Mouse (Mus musculus) lung, adult 2 months (tissue): Measurements from ENCODE around the gene Glo1. TPM values are rescaled to one million over a fixed set of nuclear protein-coding genes. Genes with fewer than 3 reads are reported as not detected.
"Not testable (repeated sequence)": the region's sequence is repeated elsewhere in the genome, so short reads cannot be mapped to it uniquely, and the experiment has no call there.

ENCODE experiments used
- DNase-seq: peaks from one replicate; pipeline ENCODE4 v3.0.0; 2022
- H3K4me1 ChIP-seq: fragments of 200-500 bp; 2 replicates; pipeline ENCODE4 v1.6.1; 2011; ENCODE audit warnings: low read length; ENCODE audit not compliant: control insufficient read depth, insufficient read depth
- H3K4me3 ChIP-seq: fragments of 200-500 bp; replicated peaks from 2 replicates; pipeline ENCODE3; 2011; ENCODE audit warnings: low read depth, mild to moderate bottlenecking, control low read depth, low read length; ENCODE audit errors: extremely low read depth
- CTCF ChIP-seq: fragments of 200-500 bp; IDR thresholded peaks from 2 replicates; pipeline ENCODE4 v1.5.1; 2011; ENCODE audit warnings: mild to moderate bottlenecking, low read length, control low read depth; ENCODE audit not compliant: insufficient read depth
- POLR2A ChIP-seq: fragments of 200-500 bp; IDR thresholded peaks from 2 replicates; pipeline ENCODE4 v1.6.1; 2011; ENCODE audit warnings: low read depth, mild to moderate bottlenecking, control low read depth, low read length, borderline replicate concordance; ENCODE audit errors: extremely low read depth
- WGBS: fragments of 180-500 bp; shearing (Covaris S2); methylation state at CpG from one replicate; pipeline ENCODE4 v1.1.7; 2018; 5-methylcytosine and 5-hydroxymethylcytosine counted together
- polyA plus RNA-seq: library from polyadenylated mRNA; depleted of rRNA; stranded (reverse); fragments of >200 nt; gene quantifications from 2 replicates; pipeline ENCODE4 v1.2.3, GENCODE M21; 2012; rRNA removed

Glo1 gene
- 24.0 and 38.3 TPM in 2 replicates for polyA plus RNA-seq

GRCm38 (mm10) chr17:30626719-30627118 lies at the start of gene Glo1:
Glo1 (minus strand) TSS chr17:30626871.
- H3K4me3 ChIP-seq, DNase-seq, H3K4me1 ChIP-seq: not testable (repeated sequence)
- no CpG with 5 or more reads among the region's 20 CpGs for WGBS

GRCm38 (mm10) chr17:30675021-30675740 lies 48.5 kb upstream of the Glo1 start:
- WGBS, result 67% methylated on average over 9 of the region's 9 CpGs
- TF ChIP-seq POLR2A (no peak), CTCF (no peak)
- no peak overlapping the region for H3K4me3 ChIP-seq
- H3K4me1 ChIP-seq, result no peaks in the 10 kb centered on the region
- DNase-seq, result no peak

GRCm38 (mm10) chr17:30673023-30673422 lies 46.4 kb upstream of the Glo1 start:
- no peak for DNase-seq
- 92% methylated on average over 6 of the region's 6 CpGs for WGBS
- Histone ChIP-seq H3K4me3 (no peak overlapping the region), H3K4me1 (no peaks in the 10 kb centered on the region)
- TF ChIP-seq POLR2A (no peak), CTCF (no peak)

- WGBS, result 84% methylated on average over 4 of the region's 4 CpGs
- no peak for TF ChIP-seq CTCF
- TF ChIP-seq POLR2A, result no peak
- no peak for DNase-seq
- H3K4me3 ChIP-seq, result no peak overlapping the region
- H3K4me1 ChIP-seq, result no peaks in the 10 kb centered on the region
Measured at GRCm38 (mm10) chr17:30672556-30672955, 45.9 kb upstream of the Glo1 start.

GRCm38 (mm10) chr17:30664856-30665255 lies 38.2 kb upstream of the Glo1 start:
- H3K4me3 ChIP-seq, result no peak overlapping the region
- TF ChIP-seq POLR2A (no peak), CTCF (no peak)
- no peak for DNase-seq
- H3K4me1 ChIP-seq, result no peaks in the 10 kb centered on the region
- WGBS, result 84% methylated on average over 5 of the region's 5 CpGs

- 88% methylated on average over 8 of the region's 8 CpGs for WGBS
- TF ChIP-seq CTCF, result no peak
- TF ChIP-seq POLR2A, result no peak
- no peak for DNase-seq
- Histone ChIP-seq H3K4me1 (no peaks in the 10 kb centered on the region), H3K4me3 (no peak overlapping the region)
Measured at GRCm38 (mm10) chr17:30663170-30663569, 36.5 kb upstream of the Glo1 start.

GRCm38 (mm10) chr17:30662131-30662530 lies 35.5 kb upstream of the Glo1 start:
- no peak overlapping the region for H3K4me3 ChIP-seq
- no peak for TF ChIP-seq POLR2A
- no peak for TF ChIP-seq CTCF
- no peak for DNase-seq
- WGBS, result 73% methylated on average over 8 of the region's 8 CpGs
- H3K4me1 ChIP-seq, result no peaks in the 10 kb centered on the region

GRCm38 (mm10) chr17:30658152-30658544 lies 31.5 kb upstream of the Glo1 start:
- WGBS, result 22% methylated on average over 13 of the region's 13 CpGs
- no peaks in the 10 kb centered on the region for H3K4me1 ChIP-seq
- peak overlapping the region; percentile 49 for H3K4me3 ChIP-seq
- peak; percentile 83 for DNase-seq
- TF ChIP-seq CTCF (no peak), POLR2A (0 out of 2 replicates have a peak, but pooled peaks have one; percentile 17)

GRCm38 (mm10) chr17:30657530-30658151 lies 31.0 kb upstream of the Glo1 start:
- TF ChIP-seq POLR2A, result no peak
- no peak for DNase-seq
- 44% methylated on average over 8 of the region's 8 CpGs for WGBS
- Histone ChIP-seq H3K4me3 (peak overlapping the region; percentile 49), H3K4me1 (no peaks in the 10 kb centered on the region)

- no peak for TF ChIP-seq POLR2A
- peak; percentile 20; the same call in 1 of the 2 replicates for TF ChIP-seq CTCF
- H3K4me1 ChIP-seq, result no peaks in the 10 kb centered on the region
- 95% methylated on average over 6 of the region's 6 CpGs for WGBS
- H3K4me3 ChIP-seq, result no peak overlapping the region
- DNase-seq, result no peak
Measured at GRCm38 (mm10) chr17:30653010-30653409, 26.3 kb upstream of the Glo1 start.
